Mouse (Mus musculus): ENCODE measurements around the gene Gm12569. TPM values are rescaled to one million over a fixed set of nuclear protein-coding genes. Genes with fewer than 3 reads are reported as not detected.
A peak's percentile ranks its signal among the peaks of the same experiment; 100 is the strongest.

The Gm12569 gene
- polyA plus RNA-seq, 1 experiment from 2014 or later: not detected

- no peaks in the 10 kb centered on the region for H3K36me3 ChIP-seq (ENCODE audit: control insufficient read depth, insufficient read depth)
- WGBS: 80% methylated on average over 9 of the region's 9 CpGs
- no peaks in the 10 kb centered on the region for H3K9me3 ChIP-seq (ENCODE audit: control insufficient read depth)
- H3K4me2 ChIP-seq (replicated peaks; ENCODE audit: low read depth): no peak overlapping the region
- H3K9ac ChIP-seq (ENCODE audit: low read depth, low read length): no peak overlapping the region
- no peak overlapping the region for H3K4me3 ChIP-seq (ENCODE audit: low read depth, low read length)
- no peaks in the 10 kb centered on the region for H3K4me1 ChIP-seq (replicated peaks; ENCODE audit: control insufficient read depth, insufficient read depth, low read length)
- no peaks in the 10 kb centered on the region for H3K27me3 ChIP-seq (replicated peaks; ENCODE audit: control insufficient read depth, insufficient read depth, low read length)
- no peak for TF ChIP-seq CTCF (IDR thresholded peaks at IDR 0.05; ENCODE audit: low read depth)
- no peak overlapping the region for H3K27ac ChIP-seq (ENCODE audit: low read depth, low read length)
- no peak for ATAC-seq
These were observed 14.4 kb downstream of the Gm12569 start for GRCm38 (mm10) chr11:51234626-51235025.

DNA sequence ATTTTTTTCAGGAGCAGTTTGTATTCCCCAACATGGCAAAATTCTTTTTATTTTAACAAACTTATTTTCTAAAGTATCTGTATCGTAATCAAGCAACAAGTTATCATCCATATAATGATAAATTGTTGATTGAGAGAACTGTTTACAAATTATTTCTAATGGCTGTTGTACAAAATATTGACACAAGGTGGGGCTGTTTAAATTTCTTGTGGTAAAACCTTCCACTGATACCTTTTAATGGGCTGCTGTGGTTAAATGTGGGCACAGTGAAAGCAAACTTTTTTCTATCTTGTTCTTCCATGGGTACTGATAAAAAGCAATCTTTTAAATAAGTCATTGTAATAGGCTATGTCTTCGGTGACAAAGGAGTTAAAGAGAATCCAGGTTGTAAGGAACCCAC, 22.6 kb downstream of the Gm12569 start:
- 88% methylated on average over 2 of the region's 2 CpGs for WGBS
- no peaks in the 10 kb centered on the region for H3K27me3 ChIP-seq (replicated peaks; ENCODE audit: control insufficient read depth, insufficient read depth, low read length)
- H3K36me3 ChIP-seq (ENCODE audit: control insufficient read depth, insufficient read depth): no peaks in the 10 kb centered on the region
- no peak overlapping the region for H3K9ac ChIP-seq (ENCODE audit: low read depth, low read length)
- H3K4me3 ChIP-seq (ENCODE audit: low read depth, low read length): no peak overlapping the region
- no peak; the same call in 1 of the 2 replicates for TF ChIP-seq CTCF (IDR thresholded peaks at IDR 0.05; ENCODE audit: low read depth)
- H3K9me3 ChIP-seq (ENCODE audit: control insufficient read depth): no peaks in the 10 kb centered on the region
- no peak overlapping the region for H3K4me2 ChIP-seq (replicated peaks; ENCODE audit: low read depth)
- H3K27ac ChIP-seq (ENCODE audit: low read depth, low read length): no peak overlapping the region
- no peaks in the 10 kb centered on the region for H3K4me1 ChIP-seq (replicated peaks; ENCODE audit: control insufficient read depth, insufficient read depth, low read length)
- ATAC-seq: no peak

GRCm38 (mm10) chr11:51257006-51257405, 36.7 kb downstream of the Gm12569 start:
- no peak for TF ChIP-seq CTCF (IDR thresholded peaks at IDR 0.05; ENCODE audit: low read depth)
- H3K4me2 ChIP-seq (replicated peaks; ENCODE audit: low read depth): no peak overlapping the region
- H3K27me3 ChIP-seq (replicated peaks; ENCODE audit: control insufficient read depth, insufficient read depth, low read length): no peaks in the 10 kb centered on the region
- no peaks in the 10 kb centered on the region for H3K9me3 ChIP-seq (ENCODE audit: control insufficient read depth)
- H3K9ac ChIP-seq (ENCODE audit: low read depth, low read length): no peak overlapping the region
- no peaks in the 10 kb centered on the region for H3K4me1 ChIP-seq (replicated peaks; ENCODE audit: control insufficient read depth, insufficient read depth, low read length)
- 84% methylated on average over 4 of the region's 4 CpGs for WGBS
- H3K36me3 ChIP-seq (ENCODE audit: control insufficient read depth, insufficient read depth): no peaks in the 10 kb centered on the region
- no peak overlapping the region for H3K4me3 ChIP-seq (ENCODE audit: low read depth, low read length)
- H3K27ac ChIP-seq (ENCODE audit: low read depth, low read length): no peak overlapping the region
- no peak for ATAC-seq

- Histone ChIP-seq H3K36me3 (ENCODE audit: control insufficient read depth, insufficient read depth) (0 out of 2 replicates have a peak, but pooled peaks cover 4% of the 10 kb centered on the region), H3K9me3 (ENCODE audit: control insufficient read depth) (no peaks in the 10 kb centered on the region), H3K4me2 (replicated peaks; ENCODE audit: low read depth) (peak within 1 kb of the TSS; percentile 93), H3K4me1 (replicated peaks; ENCODE audit: control insufficient read depth, insufficient read depth, low read length) (no peaks in the 10 kb centered on the region), H3K9ac (ENCODE audit: low read depth, low read length) (peak within 1 kb of the TSS; percentile 96), H3K27ac (ENCODE audit: low read depth, low read length) (peak within 1 kb of the TSS; percentile 98), H3K4me3 (ENCODE audit: low read depth, low read length) (peak within 1 kb of the TSS; percentile 91), H3K27me3 (replicated peaks; ENCODE audit: control insufficient read depth, insufficient read depth, low read length) (no peaks in the 10 kb centered on the region)
- no peak for TF ChIP-seq CTCF (IDR thresholded peaks at IDR 0.05; ENCODE audit: low read depth)
- ATAC-seq: no peak
- 79% methylated on average over 3 of the region's 3 CpGs for WGBS
These were observed 41.5 kb downstream of the Gm12569 start, which contains the start of gene Clk4 for GRCm38 (mm10) chr11:51261680-51262219. Gene Clk4 (plus strand): TSS chr11:51261730.

DNA sequence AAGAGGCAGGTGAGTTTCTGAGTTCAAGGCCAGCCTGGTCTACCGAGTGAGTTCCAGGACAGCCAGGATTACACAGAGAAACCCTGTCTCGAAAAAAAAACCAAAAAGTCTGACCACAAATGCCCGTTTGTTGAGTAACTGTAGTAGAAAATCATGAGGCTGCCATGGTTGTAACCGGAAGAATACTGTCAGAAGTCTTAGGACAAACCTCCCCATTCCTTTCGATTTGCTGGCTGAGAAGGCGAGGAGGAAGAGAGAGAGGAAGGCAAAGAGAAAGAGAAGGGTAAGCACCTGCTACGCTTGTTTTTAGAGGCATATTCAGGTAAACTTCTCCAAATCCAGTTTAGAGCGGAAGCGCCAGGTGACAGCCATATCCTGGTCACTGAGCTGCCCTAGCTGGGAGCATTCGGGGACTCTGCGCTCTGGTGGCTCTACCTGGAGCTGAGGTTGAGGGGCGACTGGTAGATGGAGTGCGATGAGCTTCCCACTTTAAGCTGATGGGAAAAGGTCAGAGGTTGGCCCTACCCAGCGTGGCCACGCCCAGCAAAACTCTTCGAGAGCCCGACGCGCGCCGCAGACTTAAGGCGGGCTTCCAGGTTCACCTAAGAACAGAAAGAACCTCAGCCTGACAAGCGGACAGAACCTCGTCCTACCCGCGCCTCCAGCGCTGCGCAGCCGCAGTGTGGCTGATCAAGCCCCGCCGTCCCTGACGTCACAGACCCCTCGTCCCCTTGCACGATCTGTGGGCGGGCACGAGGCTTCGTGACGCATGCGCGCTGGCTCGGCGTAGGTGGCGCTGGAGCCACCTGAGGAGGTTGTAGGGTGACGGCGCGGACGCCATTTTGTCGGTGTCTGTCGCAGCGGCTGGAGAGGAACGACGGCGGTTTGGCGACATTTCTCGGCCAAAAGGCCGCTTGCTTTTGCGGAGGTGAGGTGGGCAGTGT, 42.3 kb downstream of the Gm12569 start, which contains the start of gene BC049762:
BC049762 (minus strand) TSS at position 705 of the 944 bp plus-strand sequence.
- peak within 1 kb of the TSS; percentile 96 for H3K9ac ChIP-seq (ENCODE audit: low read depth, low read length)
- 0 out of 2 replicates have a peak, but pooled peaks cover 11% of the 10 kb centered on the region for H3K36me3 ChIP-seq (ENCODE audit: control insufficient read depth, insufficient read depth)
- H3K4me2 ChIP-seq (replicated peaks; ENCODE audit: low read depth): peak within 1 kb of the TSS; percentile 93
- peak; percentile 98 for ATAC-seq
- no peaks in the 10 kb centered on the region for H3K9me3 ChIP-seq (ENCODE audit: control insufficient read depth)
- peak within 1 kb of the TSS; percentile 98 for H3K27ac ChIP-seq (ENCODE audit: low read depth, low read length)
- no peaks in the 10 kb centered on the region for H3K27me3 ChIP-seq (replicated peaks; ENCODE audit: control insufficient read depth, insufficient read depth, low read length)
- 7% methylated on average over 57 of the region's 57 CpGs for WGBS
- peak within 1 kb of the TSS; percentile 91 for H3K4me3 ChIP-seq (ENCODE audit: low read depth, low read length)
- H3K4me1 ChIP-seq (replicated peaks; ENCODE audit: control insufficient read depth, insufficient read depth, low read length): no peaks in the 10 kb centered on the region
- peak; percentile 65 for TF ChIP-seq CTCF (IDR thresholded peaks at IDR 0.05; ENCODE audit: low read depth)

GRCm38 (mm10) chr11:51263286-51263831, 43.1 kb downstream of the Gm12569 start:
- H3K27me3 ChIP-seq (replicated peaks; ENCODE audit: control insufficient read depth, insufficient read depth, low read length): no peaks in the 10 kb centered on the region
- no peaks in the 10 kb centered on the region for H3K4me1 ChIP-seq (replicated peaks; ENCODE audit: control insufficient read depth, insufficient read depth, low read length)
- TF ChIP-seq CTCF (IDR thresholded peaks at IDR 0.05; ENCODE audit: low read depth): no peak
- under 1% methylated on average over 45 of the region's 50 CpGs for WGBS
- H3K36me3 ChIP-seq (ENCODE audit: control insufficient read depth, insufficient read depth): 0 out of 2 replicates have a peak, but pooled peaks cover 11% of the 10 kb centered on the region
- H3K27ac ChIP-seq (ENCODE audit: low read depth, low read length): peak overlapping the region; percentile 98
- H3K9me3 ChIP-seq (ENCODE audit: control insufficient read depth): no peaks in the 10 kb centered on the region
- H3K4me3 ChIP-seq (ENCODE audit: low read depth, low read length): peak overlapping the region; percentile 91
- H3K4me2 ChIP-seq (replicated peaks; ENCODE audit: low read depth): peak overlapping the region; percentile 93
- H3K9ac ChIP-seq (ENCODE audit: low read depth, low read length): peak overlapping the region; percentile 96
- peak; percentile 53 for ATAC-seq

All from intestine, postnatal 0 days (tissue).